Mouse (Mus musculus): ENCODE results near the gene Tipin. TPM values are rescaled to one million over a fixed set of nuclear protein-coding genes. Genes with fewer than 3 reads are reported as not detected.

Gene Tipin
- polyA plus RNA-seq, 1 experiment, result 80.0 TPM

- H3K27me3 ChIP-seq (ENCODE audit: control insufficient read depth, insufficient read depth, insufficient read length), result peaks cover 2% of the 10 kb centered on the region
- H3K36me3 ChIP-seq (ENCODE audit: control insufficient read depth, insufficient read depth), result no peaks in the 10 kb centered on the region
- H3K4me3 ChIP-seq (ENCODE audit: insufficient read depth, poor library complexity, severe bottlenecking), result peak overlapping the region; percentile 40
- TF ChIP-seq CTCF (IDR thresholded peaks at IDR 0.05; ENCODE audit: control insufficient read depth, insufficient read depth, insufficient read length) (no peak), USF1 (IDR thresholded peaks at IDR 0.05; ENCODE audit: low read depth) (no peak), MYOG (IDR thresholded peaks at IDR 0.05; ENCODE audit: control insufficient read depth, extremely low read depth, insufficient read length) (no peak), CEBPB (IDR thresholded peaks at IDR 0.05; ENCODE audit: low read depth) (no peak), MYOD1 (IDR thresholded peaks at IDR 0.05; ENCODE audit: control insufficient read depth, insufficient read length, low read depth) (no peak), FOSL1 (IDR thresholded peaks at IDR 0.05; ENCODE audit: insufficient read depth, low read length, poor library complexity, severe bottlenecking) (no peak), MAX (IDR thresholded peaks at IDR 0.05) (no peak)
- peak overlapping the region; percentile 78 for H3ac ChIP-seq (ENCODE audit: control insufficient read depth, insufficient read length, low read depth)
- H3K79me2 ChIP-seq (ENCODE audit: control insufficient read depth, insufficient read depth), result no peaks in the 10 kb centered on the region
- no peaks in the 10 kb centered on the region for H3K79me3 ChIP-seq (ENCODE audit: low read depth)
Observed at GRCm38 (mm10) chr9:64340351-64341253, 59.2 kb downstream of the Tipin start.

GRCm38 (mm10) chr9:64341254-64341566, 59.8 kb downstream of the Tipin start, which contains the start of gene Dis3l:
Dis3l (minus strand) TSS chr9:64341288.
- no peaks in the 10 kb centered on the region for H3K36me3 ChIP-seq (ENCODE audit: control insufficient read depth, insufficient read depth)
- H3K4me3 ChIP-seq (ENCODE audit: insufficient read depth, poor library complexity, severe bottlenecking), result peak within 1 kb of the TSS; percentile 40
- TF ChIP-seq MAX (IDR thresholded peaks at IDR 0.05) (no peak), CEBPB (IDR thresholded peaks at IDR 0.05; ENCODE audit: low read depth) (no peak), MYOD1 (IDR thresholded peaks at IDR 0.05; ENCODE audit: control insufficient read depth, insufficient read length, low read depth) (no peak), FOSL1 (IDR thresholded peaks at IDR 0.05; ENCODE audit: insufficient read depth, low read length, poor library complexity, severe bottlenecking) (no peak), CTCF (IDR thresholded peaks at IDR 0.05; ENCODE audit: control insufficient read depth, insufficient read depth, insufficient read length) (no peak), USF1 (IDR thresholded peaks at IDR 0.05; ENCODE audit: low read depth) (no peak), MYOG (IDR thresholded peaks at IDR 0.05; ENCODE audit: control insufficient read depth, extremely low read depth, insufficient read length) (no peak)
- H3K27me3 ChIP-seq (ENCODE audit: control insufficient read depth, insufficient read depth, insufficient read length), result peaks cover 3% of the 10 kb centered on the region
- H3ac ChIP-seq (ENCODE audit: control insufficient read depth, insufficient read length, low read depth), result peak within 1 kb of the TSS; percentile 78
- no peaks in the 10 kb centered on the region for H3K79me2 ChIP-seq (ENCODE audit: control insufficient read depth, insufficient read depth)
- H3K79me3 ChIP-seq (ENCODE audit: low read depth), result no peaks in the 10 kb centered on the region

GRCm38 (mm10) chr9:64341671-64342070, 60.3 kb downstream of the Tipin start:
- Histone ChIP-seq H3K79me3 (ENCODE audit: low read depth) (no peaks in the 10 kb centered on the region), H3K36me3 (ENCODE audit: control insufficient read depth, insufficient read depth) (no peaks in the 10 kb centered on the region), H3ac (ENCODE audit: control insufficient read depth, insufficient read length, low read depth) (no peak overlapping the region), H3K27me3 (ENCODE audit: control insufficient read depth, insufficient read depth, insufficient read length) (peaks cover 3% of the 10 kb centered on the region), H3K4me3 (ENCODE audit: insufficient read depth, poor library complexity, severe bottlenecking) (peak overlapping the region; percentile 40), H3K79me2 (ENCODE audit: control insufficient read depth, insufficient read depth) (no peaks in the 10 kb centered on the region)
- TF ChIP-seq CEBPB (IDR thresholded peaks at IDR 0.05; ENCODE audit: low read depth) (no peak), MYOG (IDR thresholded peaks at IDR 0.05; ENCODE audit: control insufficient read depth, extremely low read depth, insufficient read length) (no peak)

- TF ChIP-seq MYOD1 (IDR thresholded peaks at IDR 0.05; ENCODE audit: control insufficient read depth, insufficient read length, low read depth) (no peak), USF1 (IDR thresholded peaks at IDR 0.05; ENCODE audit: low read depth) (peak; percentile 34)
- Histone ChIP-seq H3K36me3 (ENCODE audit: control insufficient read depth, insufficient read depth) (no peaks in the 10 kb centered on the region), H3K79me2 (ENCODE audit: control insufficient read depth, insufficient read depth) (no peaks in the 10 kb centered on the region), H3K4me3 (ENCODE audit: insufficient read depth, poor library complexity, severe bottlenecking) (no peak overlapping the region), H3ac (ENCODE audit: control insufficient read depth, insufficient read length, low read depth) (no peak overlapping the region), H3K27me3 (ENCODE audit: control insufficient read depth, insufficient read depth, insufficient read length) (peaks cover 3% of the 10 kb centered on the region), H3K79me3 (ENCODE audit: low read depth) (no peaks in the 10 kb centered on the region)
Observed at GRCm38 (mm10) chr9:64343656-64344055, 62.3 kb downstream of the Tipin start.

- H3ac ChIP-seq (ENCODE audit: control insufficient read depth, insufficient read length, low read depth), result no peak overlapping the region
- TF ChIP-seq MYOG (IDR thresholded peaks at IDR 0.05; ENCODE audit: control insufficient read depth, extremely low read depth, insufficient read length) (no peak), CTCF (IDR thresholded peaks at IDR 0.05; ENCODE audit: control insufficient read depth, insufficient read depth, insufficient read length) (no peak), CEBPB (IDR thresholded peaks at IDR 0.05; ENCODE audit: low read depth) (no peak), MYOD1 (IDR thresholded peaks at IDR 0.05; ENCODE audit: control insufficient read depth, insufficient read length, low read depth) (no peak), MAX (IDR thresholded peaks at IDR 0.05) (no peak), FOSL1 (IDR thresholded peaks at IDR 0.05; ENCODE audit: insufficient read depth, low read length, poor library complexity, severe bottlenecking) (no peak), USF1 (IDR thresholded peaks at IDR 0.05; ENCODE audit: low read depth) (no peak)
- H3K36me3 ChIP-seq (ENCODE audit: control insufficient read depth, insufficient read depth), result no peaks in the 10 kb centered on the region
- H3K4me3 ChIP-seq (ENCODE audit: insufficient read depth, poor library complexity, severe bottlenecking), result no peak overlapping the region
- H3K27me3 ChIP-seq (ENCODE audit: control insufficient read depth, insufficient read depth, insufficient read length), result peaks cover 3% of the 10 kb centered on the region
- H3K79me3 ChIP-seq (ENCODE audit: low read depth), result no peaks in the 10 kb centered on the region
- H3K79me2 ChIP-seq (ENCODE audit: control insufficient read depth, insufficient read depth), result no peaks in the 10 kb centered on the region
Observed at GRCm38 (mm10) chr9:64345931-64346330, 64.5 kb downstream of the Tipin start.

- Histone ChIP-seq H3K79me3 (ENCODE audit: low read depth) (no peaks in the 10 kb centered on the region), H3K79me2 (ENCODE audit: control insufficient read depth, insufficient read depth) (no peaks in the 10 kb centered on the region), H3ac (ENCODE audit: control insufficient read depth, insufficient read length, low read depth) (no peak overlapping the region), H3K36me3 (ENCODE audit: control insufficient read depth, insufficient read depth) (no peaks in the 10 kb centered on the region), H3K27me3 (ENCODE audit: control insufficient read depth, insufficient read depth, insufficient read length) (peaks cover 3% of the 10 kb centered on the region), H3K4me3 (ENCODE audit: insufficient read depth, poor library complexity, severe bottlenecking) (no peak overlapping the region)
- no peak for TF ChIP-seq FOSL1 (IDR thresholded peaks at IDR 0.05; ENCODE audit: insufficient read depth, low read length, poor library complexity, severe bottlenecking)
- TF ChIP-seq MYOD1 (IDR thresholded peaks at IDR 0.05; ENCODE audit: control insufficient read depth, insufficient read length, low read depth), result no peak
- TF ChIP-seq CTCF (IDR thresholded peaks at IDR 0.05; ENCODE audit: control insufficient read depth, insufficient read depth, insufficient read length), result no peak
- TF ChIP-seq CEBPB (IDR thresholded peaks at IDR 0.05; ENCODE audit: low read depth), result no peak
- TF ChIP-seq MAX (IDR thresholded peaks at IDR 0.05), result no peak
- TF ChIP-seq USF1 (IDR thresholded peaks at IDR 0.05; ENCODE audit: low read depth), result no peak
- TF ChIP-seq MYOG (IDR thresholded peaks at IDR 0.05; ENCODE audit: control insufficient read depth, extremely low read depth, insufficient read length), result no peak
Observed at GRCm38 (mm10) chr9:64347377-64347776, 66.0 kb downstream of the Tipin start.
